Mouse (Mus musculus): ENCODE results near the gene Perm1.

- TF ChIP-seq POLR2A (IDR thresholded peaks at IDR 0.05; ENCODE audit: control insufficient read depth, extremely low read depth, insufficient read depth, low read length, poor library complexity) (no peak), CTCF (IDR thresholded peaks at IDR 0.05; ENCODE audit: borderline replicate concordance, control insufficient read depth, extremely low read depth, insufficient read depth, low read length, poor library complexity) (no peak)
Measured at GRCm38 (mm10) chr4:156209963-156210635, 5.6 kb upstream of the Perm1 start.
